In genomic region chr7:139332791-139333190, GRCm38 (mm10) we compare ENCODE assay signal across 27 mouse cellular contexts. TPM values are rescaled to one million over a fixed set of nuclear protein-coding genes. Genes with fewer than 3 reads are reported as not detected.
DNase-seq lines count a peak whose midpoint lies in the region; ATAC-seq and TF ChIP-seq lines count a peak whose summit lies in the region.
"Had no signal": no experiment of that assay in that cellular context is flagged by ENCODE, and none has a peak within 500 bp of the region (broad histone marks: within the 10 kb centered on the region; RNA-seq: fewer than 3 reads in every experiment).

No protein-coding gene starts in this region.

- 42% methylated on average over 6 of the region's 6 CpGs for WGBS in lung, postnatal 0 days

- DNase-seq in adrenal gland, postnatal 36 days, result peak; percentile 31 to 35
- DNase-seq in adrenal gland, postnatal 4 days (ENCODE audit: low spot score in 2 of 2), result no peak
- DNase-seq in heart, postnatal 4 days, result peak; percentile 59
- no peak for DNase-seq in heart, adult 9 months (ENCODE audit: low spot score in 2 of 2)
- DNase-seq in lung, postnatal 10 days, result peak; percentile 48
- no peak for DNase-seq in lung, postnatal 0 days (ENCODE audit: low spot score)
- peak; percentile 60 for DNase-seq in NIH3T3 (ENCODE audit: low read depth)
- no peak for DNase-seq in right cerebral cortex, postnatal 14 days
- DNase-seq: B cell, adult 2 months; cerebellum, adult 18-20 months; cerebellum, postnatal 36 days; embryo, embryonic 11 days; heart, adult 2 months; kidney, adult 9 months; liver; right cerebral cortex, postnatal 4 days; thymus, postnatal 25 days had no signal

- no peaks in the 10 kb centered on the region for H3K4me1 ChIP-seq in lung, postnatal 0 days (ENCODE audit: insufficient read depth, low read depth, low read length)
- H3K4me1 ChIP-seq: embryonic facial prominence, embryonic 13.5 days; forebrain, embryonic 12.5 days; hindbrain, embryonic 15.5 days; limb, embryonic 10.5 days; liver, embryonic 15.5 days; stomach, embryonic 15.5 days had no signal

- TF ChIP-seq CTCF in lung, postnatal 0 days (IDR thresholded peaks at IDR 0.05), result no peak

- H3K4me2 ChIP-seq in lung, postnatal 0 days (replicated peaks; ENCODE audit: low read depth, low read length), result no peak overlapping the region
- H3K4me2 ChIP-seq: embryonic facial prominence, embryonic 13.5 days; forebrain, embryonic 12.5 days; heart, embryonic 15.5 days; hindbrain, embryonic 15.5 days; liver, embryonic 15.5 days; stomach, embryonic 15.5 days had no signal

- H3K9ac ChIP-seq in lung, postnatal 0 days (replicated peaks; ENCODE audit: low read depth), result no peak overlapping the region
- H3K9ac ChIP-seq: embryonic facial prominence, embryonic 13.5 days; forebrain, embryonic 12.5 days; heart, embryonic 15.5 days; hindbrain, embryonic 15.5 days; liver, embryonic 15.5 days; stomach, embryonic 15.5 days had no signal

- no peak overlapping the region for H3K27ac ChIP-seq in lung, postnatal 0 days (ENCODE audit: low read length)
- H3K27ac ChIP-seq: embryonic facial prominence, embryonic 13.5 days; forebrain, embryonic 12.5 days; heart, adult 2 months; heart, embryonic 15.5 days; hindbrain, embryonic 15.5 days; limb, embryonic 10.5 days; liver, embryonic 15.5 days; macrophage; stomach, embryonic 15.5 days had no signal

- ATAC-seq in lung, postnatal 0 days, result no peak

- no peaks in the 10 kb centered on the region for H3K36me3 ChIP-seq in lung, postnatal 0 days (ENCODE audit: insufficient read depth, low read length)
- H3K36me3 ChIP-seq: embryonic facial prominence, embryonic 13.5 days; forebrain, embryonic 12.5 days; G1E; heart, embryonic 15.5 days; hindbrain, embryonic 15.5 days; limb, embryonic 10.5 days; liver, embryonic 15.5 days; stomach, embryonic 15.5 days had no signal

- no peaks in the 10 kb centered on the region for H3K9me3 ChIP-seq in lung, postnatal 0 days (ENCODE audit: low read length)
- H3K9me3 ChIP-seq: embryonic facial prominence, embryonic 13.5 days; heart, embryonic 15.5 days; hindbrain, embryonic 15.5 days; limb, embryonic 10.5 days; liver, embryonic 15.5 days had no signal

- TF ChIP-seq EP300 in lung, postnatal 0 days (IDR thresholded peaks at IDR 0.05), result no peak

- no peaks in the 10 kb centered on the region for H3K27me3 ChIP-seq in lung, postnatal 0 days (replicated peaks; ENCODE audit: insufficient read depth, low read length)
- H3K27me3 ChIP-seq: embryonic facial prominence, embryonic 13.5 days; forebrain, embryonic 12.5 days; heart, embryonic 15.5 days; hindbrain, embryonic 15.5 days; liver, embryonic 15.5 days; stomach, embryonic 15.5 days had no signal

- no peak overlapping the region for H3K4me3 ChIP-seq in lung, postnatal 0 days (ENCODE audit: low read depth, low read length)
- H3K4me3 ChIP-seq: embryonic facial prominence, embryonic 13.5 days; erythroblast, embryonic 14.5 days; forebrain, embryonic 12.5 days; heart, adult 2 months; heart, embryonic 15.5 days; hindbrain, embryonic 15.5 days; limb, embryonic 10.5 days; liver, embryonic 15.5 days; stomach, embryonic 15.5 days had no signal

RNA-seq across cellular contexts. Expression of gene Inpp5a, which starts 56.1 kb away (rescaled TPM):
- total RNA-seq in adrenal gland, postnatal 36 days (2021), result 10 to 100 TPM; 84.4 to 85.9 TPM
- total RNA-seq in adrenal gland, postnatal 4 days (2021), result 100 to 1,000 TPM; 103 to 105 TPM
- total RNA-seq in heart, postnatal 4 days (2021), result 100 to 1,000 TPM; 183 to 186 TPM
- polyA plus RNA-seq in lung, postnatal 0 days (2015; fragmentation: Nextera tagmentation; extraction: Ambion mirVana), result 41.3 and 44.8 TPM in 2 replicates

Comparison
In these comparisons a context has a peak if more than half of its experiments do, and no peak if none do; other contexts are left out.
1. DNase-seq: peak in adrenal gland, postnatal 36 days (2 of 2), heart, postnatal 4 days (single experiment), lung, postnatal 10 days (single experiment) and NIH3T3 (single experiment); none in adrenal gland, postnatal 4 days (0 of 2), heart, adult 9 months (0 of 2), lung, postnatal 0 days (single experiment) and right cerebral cortex, postnatal 14 days (single experiment).